Mouse (Mus musculus) MEL (cell line): ENCODE results near the gene Hira.

Experiments
- CHD1 ChIP-seq: IDR thresholded peaks from 2 replicates; pipeline ENCODE4 v1.6.1; 2012; ENCODE audit warnings: low read depth, mild to moderate bottlenecking, inconsistent platforms, low read length, improper control_type of control experiment
- CTCF ChIP-seq, 3 experiments: IDR thresholded peaks in 2 of 3; conservative IDR thresholded peaks in 1 of 3; 2 replicates each; pipeline ENCODE4 v1.5.1; 2011 to 2012; ENCODE audit warnings: low read length in 3 of 3, low read depth in 2 of 3, mild to moderate bottlenecking in 2 of 3, improper control_type of control experiment in 1 of 3, inconsistent platforms in 1 of 3, mixed read lengths in 1 of 3, moderate library complexity in 1 of 3; ENCODE audit not compliant: control insufficient read depth in 1 of 3, insufficient read depth in 1 of 3, poor library complexity in 1 of 3, severe bottlenecking in 1 of 3
- EP300 ChIP-seq, 2 experiments: IDR thresholded peaks; 2 replicates each; pipeline ENCODE4 v1.6.1; 2011; ENCODE audit warnings: improper control_type of control experiment in 2 of 2, low read length in 2 of 2, low read depth in 1 of 2, mild to moderate bottlenecking in 1 of 2
- MAFK ChIP-seq: IDR thresholded peaks from 2 replicates; pipeline ENCODE4 v1.6.1; 2011; ENCODE audit warnings: low read depth, mild to moderate bottlenecking, low read length, improper control_type of control experiment, borderline replicate concordance
- POLR2A ChIP-seq, 2 experiments: IDR thresholded peaks; 2 replicates each; pipeline ENCODE4 v1.6.1; 2011 to 2012; ENCODE audit warnings: low read length in 2 of 2, mild to moderate bottlenecking in 2 of 2, control low read depth in 1 of 2, improper control_type of control experiment in 1 of 2, low read depth in 1 of 2, moderate library complexity in 1 of 2; ENCODE audit not compliant: control insufficient read depth in 1 of 2, insufficient read depth in 1 of 2, poor library complexity in 1 of 2
- USF2 ChIP-seq, 2 experiments: IDR thresholded peaks; 2 replicates each; pipeline ENCODE4 v1.6.1; 2011 to 2012; ENCODE audit warnings: improper control_type of control experiment in 2 of 2, low read length in 2 of 2, borderline replicate concordance in 1 of 2, inconsistent platforms in 1 of 2, low read depth in 1 of 2, mild to moderate bottlenecking in 1 of 2; ENCODE audit not compliant: insufficient read depth in 1 of 2
- ZNF384 ChIP-seq: IDR thresholded peaks from 2 replicates; pipeline ENCODE4 v1.6.1; 2012; ENCODE audit warnings: low read depth, mild to moderate bottlenecking, inconsistent platforms, low read length, improper control_type of control experiment

GRCm38 (mm10) chr16:18860186-18860585 lies 16.7 kb upstream of the Hira start:
- TF ChIP-seq CTCF (IDR thresholded peaks at IDR 0.05 in 2 of 3, conservative IDR thresholded peaks at IDR 0.05 in 1 of 3; ENCODE audit: control insufficient read depth in 1 of 3, insufficient read depth in 1 of 3, low read depth in 2 of 3, low read length in 3 of 3, poor library complexity in 1 of 3, severe bottlenecking in 1 of 3) = no peak
- no peak for TF ChIP-seq POLR2A (IDR thresholded peaks at IDR 0.05; ENCODE audit: control insufficient read depth in 1 of 2, insufficient read depth in 1 of 2, low read depth in 1 of 2, low read length in 2 of 2, poor library complexity in 1 of 2)
- TF ChIP-seq MAFK = no peak
- TF ChIP-seq CHD1 = no peak
- TF ChIP-seq ZNF384 = no peak
- no peak for TF ChIP-seq EP300 (IDR thresholded peaks at IDR 0.05; ENCODE audit: low read depth in 1 of 2, low read length in 2 of 2)
- TF ChIP-seq USF2 (IDR thresholded peaks at IDR 0.05; ENCODE audit: borderline replicate concordance in 1 of 2, insufficient read depth in 1 of 2, low read depth in 1 of 2, low read length in 2 of 2) = no peak
